Mouse (Mus musculus): ENCODE data around the gene Ubfd1. TPM values are rescaled to one million over a fixed set of nuclear protein-coding genes. Genes with fewer than 3 reads are reported as not detected.

Ubfd1 gene
- polyA plus RNA-seq (2014; fragmentation: Nextera tagmentation; extraction: Ambion mirVana): 76.4 and 78.6 TPM in 2 replicates

DNA sequence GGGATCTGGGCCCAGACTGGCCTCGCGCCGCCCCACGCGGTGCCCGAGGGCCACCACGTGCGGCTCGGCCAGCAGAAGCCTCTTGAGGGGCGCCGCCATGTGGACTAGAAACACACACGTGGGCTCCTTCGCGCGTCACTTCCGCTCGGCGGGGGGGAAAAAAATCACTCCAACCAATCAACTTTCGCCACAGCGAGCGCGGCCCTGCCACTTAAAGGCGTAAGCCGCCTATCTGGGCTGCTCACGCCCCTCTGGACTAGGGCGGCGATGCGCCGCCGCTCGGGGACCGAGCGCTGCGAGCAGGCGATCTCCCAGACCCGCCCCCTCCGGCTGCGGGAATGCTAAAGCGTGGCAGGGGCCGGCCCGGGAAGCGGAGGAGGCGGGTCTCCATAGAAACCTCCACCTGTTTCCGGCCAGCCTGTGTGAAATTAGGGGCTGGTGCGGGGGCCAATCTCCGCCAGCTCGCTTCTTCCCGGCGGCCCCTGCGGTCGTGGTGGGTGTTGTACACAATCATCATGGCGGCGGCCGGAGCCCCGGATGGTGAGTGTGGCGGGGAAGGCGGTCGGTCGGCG, at the start of gene Ubfd1, which contains the start of gene Ears2:
Gene Ubfd1, plus strand, starts transcription at position 231 of the 572 bp plus-strand sequence.
Gene Ears2, minus strand, starts transcription at position 319 of the 572 bp plus-strand sequence.
- H3K27ac ChIP-seq (ENCODE audit: low read depth): peak within 1 kb of the TSS; percentile 93

DNA sequence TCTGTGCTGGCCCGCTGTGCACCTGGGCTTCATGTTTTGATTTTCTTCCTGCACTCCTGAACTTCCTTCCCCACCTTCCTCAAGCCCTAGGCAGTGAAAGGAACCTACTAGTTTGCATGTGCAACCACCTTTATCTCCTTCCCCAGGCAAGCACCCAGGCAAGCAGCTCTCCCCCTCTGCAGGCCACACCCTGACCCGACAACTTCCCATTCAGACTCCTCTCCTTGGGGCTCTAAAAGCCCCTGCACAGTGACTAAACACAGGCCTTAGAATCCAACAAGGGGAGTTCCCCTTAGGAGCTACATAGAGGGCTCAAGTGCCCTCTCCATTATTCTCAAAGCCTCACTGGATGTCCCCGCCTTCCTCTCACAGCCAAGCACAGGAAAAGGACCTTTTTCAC, 48.7 kb upstream of the Ubfd1 start:
- Histone ChIP-seq H3K4me2 (ENCODE audit: low read length) (peak overlapping the region; percentile 68; the same call in 1 of the 2 replicates), H3K4me3 (ENCODE audit: low read depth, low read length) (no peak overlapping the region), H3K27me3 (replicated peaks; ENCODE audit: control insufficient read depth, insufficient read depth, low read length) (no peaks in the 10 kb centered on the region), H3K9me3 (ENCODE audit: control insufficient read depth, low read length) (no peaks in the 10 kb centered on the region), H3K9ac (ENCODE audit: low read length) (no peak overlapping the region), H3K36me3 (ENCODE audit: control insufficient read depth, insufficient read depth, low read length) (no peaks in the 10 kb centered on the region), H3K27ac (ENCODE audit: low read depth) (no peak overlapping the region), H3K4me1 (replicated peaks; ENCODE audit: control insufficient read depth, insufficient read depth, low read length) (peaks cover 15% of the 10 kb centered on the region)
- DNase-seq (ENCODE audit: low spot score): no peak
- 78% methylated on average over 3 of the region's 3 CpGs for WGBS
- no peak for ATAC-seq (replicated peaks; ENCODE audit: low FRiP score, low TSS enrichment, low read depth)

More for the DNA sequence above, at the start of gene Ubfd1, which contains the start of gene Ears2:
- Histone ChIP-seq H3K9ac (ENCODE audit: low read length) (peak within 1 kb of the TSS; percentile 96), H3K4me3 (ENCODE audit: low read depth, low read length) (peak within 1 kb of the TSS; percentile 97), H3K9me3 (ENCODE audit: control insufficient read depth, low read length) (no peaks in the 10 kb centered on the region), H3K4me1 (replicated peaks; ENCODE audit: control insufficient read depth, insufficient read depth, low read length) (peaks cover 25% of the 10 kb centered on the region), H3K4me2 (ENCODE audit: low read length) (peak within 1 kb of the TSS; percentile 84), H3K36me3 (ENCODE audit: control insufficient read depth, insufficient read depth, low read length) (peaks cover 38% of the 10 kb centered on the region), H3K27me3 (replicated peaks; ENCODE audit: control insufficient read depth, insufficient read depth, low read length) (no peaks in the 10 kb centered on the region)
- under 1% methylated on average over 58 of the region's 60 CpGs for WGBS
- DNase-seq (ENCODE audit: low spot score) (peak; percentile 99), ATAC-seq (replicated peaks; ENCODE audit: low FRiP score, low TSS enrichment, low read depth) (peak; percentile 99)

DNA sequence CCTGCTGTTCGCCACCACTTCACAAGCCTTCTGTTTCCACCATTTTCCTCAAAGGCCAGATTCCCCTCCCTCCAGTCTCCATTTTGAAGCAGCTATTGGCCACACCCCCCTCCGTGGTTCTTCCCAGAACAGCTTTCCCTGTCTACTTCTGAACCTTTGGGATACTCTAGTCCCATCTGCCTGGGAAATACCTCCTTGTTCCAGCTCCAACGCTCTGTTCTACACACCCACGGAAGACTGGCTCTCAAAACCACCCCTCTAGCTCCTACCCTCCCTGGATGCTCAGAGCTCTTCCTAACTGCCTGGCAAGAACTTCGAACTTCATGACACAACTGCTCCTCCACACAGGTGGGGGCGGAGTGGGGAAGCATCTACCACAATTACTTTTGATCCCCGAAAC, 48.0 kb upstream of the Ubfd1 start:
- no peak overlapping the region for H3K27ac ChIP-seq (ENCODE audit: low read depth)
- ATAC-seq (replicated peaks; ENCODE audit: low FRiP score, low TSS enrichment, low read depth) (no peak), DNase-seq (ENCODE audit: low spot score) (no peak)
- no peaks in the 10 kb centered on the region for H3K9me3 ChIP-seq (ENCODE audit: control insufficient read depth, low read length)
- whole genome bisulfite sequencing: 86% methylated on average over 7 of the region's 7 CpGs
- H3K27me3 ChIP-seq (replicated peaks; ENCODE audit: control insufficient read depth, insufficient read depth, low read length): no peaks in the 10 kb centered on the region
- peaks cover 15% of the 10 kb centered on the region for H3K4me1 ChIP-seq (replicated peaks; ENCODE audit: control insufficient read depth, insufficient read depth, low read length)
- no peaks in the 10 kb centered on the region for H3K36me3 ChIP-seq (ENCODE audit: control insufficient read depth, insufficient read depth, low read length)
- no peak overlapping the region for H3K4me3 ChIP-seq (ENCODE audit: low read depth, low read length)
- H3K9ac ChIP-seq (ENCODE audit: low read length): no peak overlapping the region
- peak overlapping the region; percentile 68 for H3K4me2 ChIP-seq (ENCODE audit: low read length)

DNA sequence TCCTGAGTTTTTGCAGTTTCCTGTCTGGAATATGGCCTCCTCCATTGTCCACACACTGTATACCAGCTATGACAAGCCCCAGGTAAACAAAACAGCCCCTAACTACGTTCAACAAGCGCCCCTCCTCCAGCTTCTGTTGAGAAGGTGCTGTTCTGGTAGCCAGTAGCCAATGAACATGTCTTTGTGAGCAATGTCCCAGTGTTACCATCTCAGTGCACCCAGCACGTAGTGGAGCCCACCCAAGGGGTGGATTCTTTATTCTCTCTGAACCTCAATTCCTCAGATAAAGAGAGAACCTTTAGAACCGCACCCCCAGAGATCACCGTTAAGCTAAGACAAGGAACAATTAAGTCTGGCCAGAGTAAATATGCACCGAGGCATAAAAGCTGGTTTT, 46.7 kb upstream of the Ubfd1 start:
- ATAC-seq (replicated peaks; ENCODE audit: low FRiP score, low TSS enrichment, low read depth) (peak; percentile 25), DNase-seq (ENCODE audit: low spot score) (no peak)

DNA sequence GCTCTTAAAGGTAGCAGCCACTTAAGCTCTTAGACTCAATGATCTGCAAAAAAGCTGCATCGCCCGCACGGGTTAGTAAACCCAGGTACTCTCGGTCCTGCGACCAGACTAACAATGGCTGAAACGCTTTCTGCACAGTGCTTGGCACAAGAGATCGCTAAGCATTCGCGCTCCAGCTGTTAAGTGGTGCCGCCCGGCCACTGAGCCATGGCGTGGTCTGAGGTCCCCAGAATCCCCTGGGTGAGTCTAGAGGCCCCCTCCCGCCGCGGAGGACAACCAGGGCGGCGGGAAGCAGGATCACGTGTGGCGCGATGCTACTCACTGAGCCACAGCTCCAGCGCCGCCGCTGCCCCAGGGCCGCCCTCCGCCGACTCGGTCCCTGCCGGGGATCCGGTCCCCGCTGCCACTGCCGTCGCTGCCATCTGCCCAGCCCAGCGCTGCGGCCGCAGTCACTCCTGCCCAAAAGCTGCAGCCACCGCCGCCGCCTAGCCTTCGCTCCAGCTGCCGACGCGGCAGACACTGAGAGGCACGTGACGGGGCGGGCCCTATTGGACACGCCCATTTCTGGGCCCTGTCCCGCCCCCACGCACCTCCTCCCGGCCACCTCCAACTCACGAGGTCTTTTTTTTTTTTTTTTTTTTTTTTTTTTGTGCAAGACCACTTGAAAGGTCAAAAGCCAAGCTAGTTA, 46.2 kb upstream of the Ubfd1 start, which contains the start of gene Gga2:
Gene Gga2, minus strand, starts transcription at position 556 of the 688 bp plus-strand sequence.
- Histone ChIP-seq H3K36me3 (ENCODE audit: control insufficient read depth, insufficient read depth, low read length) (no peaks in the 10 kb centered on the region), H3K4me3 (ENCODE audit: low read depth, low read length) (peak within 1 kb of the TSS; percentile 85), H3K9me3 (ENCODE audit: control insufficient read depth, low read length) (no peaks in the 10 kb centered on the region), H3K4me2 (ENCODE audit: low read length) (peak within 1 kb of the TSS; percentile 68), H3K4me1 (replicated peaks; ENCODE audit: control insufficient read depth, insufficient read depth, low read length) (peaks cover 7% of the 10 kb centered on the region), H3K27ac (ENCODE audit: low read depth) (peak within 1 kb of the TSS; percentile 71), H3K9ac (ENCODE audit: low read length) (peak within 1 kb of the TSS; percentile 78), H3K27me3 (replicated peaks; ENCODE audit: control insufficient read depth, insufficient read depth, low read length) (no peaks in the 10 kb centered on the region)
- peak; percentile 92 for DNase-seq (ENCODE audit: low spot score)
- peak; percentile 81 for ATAC-seq (replicated peaks; ENCODE audit: low FRiP score, low TSS enrichment, low read depth)
- WGBS: under 1% methylated on average over 49 of the region's 50 CpGs

More for the DNA sequence above, 46.7 kb upstream of the Ubfd1 start:
- 3% methylated on average over 6 of the region's 6 CpGs for WGBS
- no peaks in the 10 kb centered on the region for H3K27me3 ChIP-seq (replicated peaks; ENCODE audit: control insufficient read depth, insufficient read depth, low read length)
- H3K4me2 ChIP-seq (ENCODE audit: low read length): peak overlapping the region; percentile 68
- no peaks in the 10 kb centered on the region for H3K36me3 ChIP-seq (ENCODE audit: control insufficient read depth, insufficient read depth, low read length)
- H3K27ac ChIP-seq (ENCODE audit: low read depth): peak overlapping the region; percentile 71; the same call in 1 of the 2 replicates
- H3K4me1 ChIP-seq (replicated peaks; ENCODE audit: control insufficient read depth, insufficient read depth, low read length): peaks cover 12% of the 10 kb centered on the region
- H3K4me3 ChIP-seq (ENCODE audit: low read depth, low read length): peak overlapping the region; percentile 85
- peak overlapping the region; percentile 78 for H3K9ac ChIP-seq (ENCODE audit: low read length)
- H3K9me3 ChIP-seq (ENCODE audit: control insufficient read depth, low read length): no peaks in the 10 kb centered on the region

DNA sequence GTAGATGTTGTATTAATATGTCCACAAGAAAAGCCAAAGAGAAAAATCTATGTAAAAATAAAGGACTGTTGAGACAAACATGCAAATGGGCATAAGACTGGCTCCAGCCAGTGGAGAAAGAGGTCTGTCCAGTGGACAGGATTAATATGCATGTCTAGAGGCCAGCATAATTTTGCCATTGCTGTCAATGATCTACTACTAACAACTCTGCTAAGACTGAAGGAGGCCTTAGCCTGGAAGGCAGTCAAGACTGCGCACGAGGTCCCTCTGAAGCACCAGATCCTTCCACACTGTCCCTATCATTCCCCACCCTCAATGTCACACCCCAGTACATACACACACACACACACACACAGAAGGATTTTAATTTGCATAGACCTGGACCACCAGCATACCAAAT, 44.8 kb upstream of the Ubfd1 start:
- ATAC-seq (replicated peaks; ENCODE audit: low FRiP score, low TSS enrichment, low read depth): no peak
- 97% methylated on average over 2 of the region's 2 CpGs for WGBS
- H3K9ac ChIP-seq (ENCODE audit: low read length): no peak overlapping the region
- no peak overlapping the region for H3K27ac ChIP-seq (ENCODE audit: low read depth)
- no peak overlapping the region for H3K4me3 ChIP-seq (ENCODE audit: low read depth, low read length)
- H3K27me3 ChIP-seq (replicated peaks; ENCODE audit: control insufficient read depth, insufficient read depth, low read length): no peaks in the 10 kb centered on the region
- H3K4me2 ChIP-seq (ENCODE audit: low read length): no peak overlapping the region
- DNase-seq (ENCODE audit: low spot score): no peak
- H3K4me1 ChIP-seq (replicated peaks; ENCODE audit: control insufficient read depth, insufficient read depth, low read length): peaks cover 4% of the 10 kb centered on the region
- no peaks in the 10 kb centered on the region for H3K36me3 ChIP-seq (ENCODE audit: control insufficient read depth, insufficient read depth, low read length)
- H3K9me3 ChIP-seq (ENCODE audit: control insufficient read depth, low read length): no peaks in the 10 kb centered on the region

DNA sequence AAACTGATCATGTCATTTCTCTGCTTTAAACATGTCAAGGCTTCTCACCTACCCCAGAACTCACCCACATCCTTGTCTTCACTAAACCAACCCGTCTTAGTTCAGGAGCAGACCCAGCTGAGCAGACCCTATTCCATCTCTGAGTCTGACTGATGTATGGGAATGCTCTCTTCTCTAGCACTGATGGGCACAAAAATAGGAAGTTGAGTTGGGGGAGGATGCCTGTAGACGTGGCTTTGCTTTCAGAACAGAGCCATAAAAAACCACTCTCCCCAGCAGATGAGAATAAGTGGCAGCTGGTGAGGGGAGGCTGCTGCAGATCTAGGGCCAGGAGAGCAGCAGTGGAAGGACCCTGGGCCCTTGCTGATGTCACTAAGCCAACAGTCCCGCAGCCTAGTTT, 33.6 kb upstream of the Ubfd1 start:
- Histone ChIP-seq H3K27me3 (replicated peaks; ENCODE audit: control insufficient read depth, insufficient read depth, low read length) (no peaks in the 10 kb centered on the region), H3K4me3 (ENCODE audit: low read depth, low read length) (no peak overlapping the region), H3K4me1 (replicated peaks; ENCODE audit: control insufficient read depth, insufficient read depth, low read length) (no peaks in the 10 kb centered on the region), H3K36me3 (ENCODE audit: control insufficient read depth, insufficient read depth, low read length) (peaks cover 6% of the 10 kb centered on the region), H3K9me3 (ENCODE audit: control insufficient read depth, low read length) (no peaks in the 10 kb centered on the region), H3K9ac (ENCODE audit: low read length) (no peak overlapping the region), H3K27ac (ENCODE audit: low read depth) (no peak overlapping the region), H3K4me2 (ENCODE audit: low read length) (no peak overlapping the region)
- no peak for ATAC-seq (replicated peaks; ENCODE audit: low FRiP score, low TSS enrichment, low read depth)
- 39% methylated on average over 3 of the region's 3 CpGs for WGBS
- no peak for DNase-seq (ENCODE audit: low spot score)

DNA sequence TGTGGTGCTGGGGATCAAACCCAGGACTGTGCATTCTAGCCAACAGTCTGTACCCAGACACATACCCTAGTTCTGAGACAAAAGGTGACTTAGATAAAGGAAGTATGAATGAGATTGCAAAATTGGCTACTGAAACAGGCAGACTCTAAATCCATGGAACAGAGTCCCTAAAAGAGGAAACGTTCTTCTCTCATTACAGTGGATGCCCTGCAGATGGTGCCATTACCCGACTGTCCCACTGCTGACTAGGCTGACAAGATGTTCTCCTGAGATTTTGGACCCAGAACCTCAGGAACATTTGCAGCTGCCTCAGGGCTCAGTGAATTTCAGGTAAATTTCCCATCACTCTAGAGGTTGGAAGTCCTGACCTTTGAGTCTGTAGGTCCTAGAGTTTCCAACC, 32.6 kb upstream of the Ubfd1 start:
- Histone ChIP-seq H3K9ac (ENCODE audit: low read length) (no peak overlapping the region), H3K4me3 (ENCODE audit: low read depth, low read length) (no peak overlapping the region), H3K36me3 (ENCODE audit: control insufficient read depth, insufficient read depth, low read length) (peaks cover 15% of the 10 kb centered on the region), H3K9me3 (ENCODE audit: control insufficient read depth, low read length) (no peaks in the 10 kb centered on the region), H3K4me2 (ENCODE audit: low read length) (no peak overlapping the region), H3K4me1 (replicated peaks; ENCODE audit: control insufficient read depth, insufficient read depth, low read length) (no peaks in the 10 kb centered on the region), H3K27me3 (replicated peaks; ENCODE audit: control insufficient read depth, insufficient read depth, low read length) (no peaks in the 10 kb centered on the region), H3K27ac (ENCODE audit: low read depth) (no peak overlapping the region)
- 37% methylated on average over 2 of the region's 2 CpGs for WGBS
- ATAC-seq (replicated peaks; ENCODE audit: low FRiP score, low TSS enrichment, low read depth) (no peak), DNase-seq (ENCODE audit: low spot score) (no peak)

All from intestine, embryonic 14.5 days (tissue).